Mouse (Mus musculus) lung, postnatal 0 days (tissue): ENCODE measurements around the gene Smn1. TPM values are rescaled to one million over a fixed set of nuclear protein-coding genes. Genes with fewer than 3 reads are reported as not detected.
A peak's percentile ranks its signal among the peaks of the same experiment; 100 is the strongest.
"Not testable (repeated sequence)": the region's sequence is repeated elsewhere in the genome, so short reads cannot be mapped to it uniquely, and the experiment has no call there.

Experiments
- ATAC-seq: fragments of 200-750 bp; cut with Nextera tagmentation; 2 replicates; pipeline ENCODE4 v1.8.0; 2017; ENCODE audit warnings: moderate library complexity
- DNase-seq: peaks from one replicate; pipeline ENCODE4 v3.0.0-alpha.2; 2016; ENCODE audit warnings: low spot score
- H3K27ac ChIP-seq: fragments of 300-500 bp; sonication (generic); 2 replicates; pipeline ENCODE4 v1.5.1; 2014; ENCODE audit warnings: antibody characterized with exemption, mild to moderate bottlenecking, low read length, mixed read lengths
- H3K27me3 ChIP-seq: fragments of 300-500 bp; sonication (generic); replicated peaks from 2 replicates; pipeline ENCODE4 v1.6.1; 2014; ENCODE audit warnings: low read length, mixed read lengths; ENCODE audit not compliant: insufficient read depth
- H3K36me3 ChIP-seq: fragments of 300-500 bp; sonication (generic); 2 replicates; pipeline ENCODE4 v1.6.1; 2014; ENCODE audit warnings: low read length, mixed read lengths; ENCODE audit not compliant: insufficient read depth
- H3K4me1 ChIP-seq: fragments of 300-500 bp; sonication (generic); 2 replicates; pipeline ENCODE4 v1.6.1; 2014; ENCODE audit warnings: antibody characterized with exemption, low read depth, low read length, mixed read lengths; ENCODE audit not compliant: insufficient read depth
- H3K4me2 ChIP-seq: fragments of 300-500 bp; sonication (generic); replicated peaks from 2 replicates; pipeline ENCODE4 v1.6.1; 2014; ENCODE audit warnings: low read depth, mild to moderate bottlenecking, low read length, moderate library complexity, mixed read lengths
- H3K4me3 ChIP-seq: fragments of 300-500 bp; sonication (generic); 2 replicates; pipeline ENCODE4 v1.5.1; 2014; ENCODE audit warnings: low read depth, low read length
- H3K9ac ChIP-seq: fragments of 300-500 bp; sonication (generic); replicated peaks from 2 replicates; pipeline ENCODE4 v1.6.1; 2014; ENCODE audit warnings: low read depth, mild to moderate bottlenecking
- H3K9me3 ChIP-seq: fragments of 300-500 bp; sonication (generic); 2 replicates; pipeline ENCODE4 v1.6.1; 2016; ENCODE audit warnings: low read length, mixed read lengths
- WGBS: fragments of 180-500 bp; shearing (Covaris S2); extraction: QIAGEN DNeasy Blood & Tissue Kit; methylation state at CpG from one replicate; pipeline ENCODE4 v1.1.7; 2014; 5-methylcytosine and 5-hydroxymethylcytosine counted together
- polyA plus RNA-seq: library from polyadenylated mRNA; unstranded; fragments of >200 nt; fragmentation: Nextera tagmentation; extraction: Ambion mirVana; gene quantifications from 2 replicates; pipeline ENCODE4 v1.2.1, GENCODE M21; 2015

The Smn1 gene
- polyA plus RNA-seq, 1 experiment from 2014 or later, result 23.0 TPM

DNA sequence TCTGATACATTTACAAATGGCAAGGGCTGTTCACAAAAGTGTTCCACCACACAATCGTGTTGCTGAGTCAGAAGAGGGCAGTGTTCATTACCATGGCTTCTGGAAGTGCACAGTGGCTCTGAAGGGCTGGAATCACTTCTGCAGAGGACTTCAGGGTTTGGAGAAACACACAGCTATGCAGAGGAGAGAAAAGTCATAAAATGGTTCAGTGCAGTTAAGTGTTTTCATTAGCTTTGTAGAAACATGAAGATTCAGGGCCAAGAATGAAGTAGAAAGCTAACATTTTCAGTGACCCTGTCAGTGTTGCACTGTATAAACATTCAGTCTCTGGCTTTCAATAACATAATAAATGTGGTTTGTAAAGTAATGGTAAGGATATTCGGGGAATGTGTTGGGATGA, 41.7 kb downstream of the Smn1 start:
- not testable (repeated sequence) for H3K4me2 ChIP-seq, H3K9ac ChIP-seq, H3K4me1 ChIP-seq, ATAC-seq, H3K9me3 ChIP-seq, DNase-seq, H3K36me3 ChIP-seq, H3K27ac ChIP-seq, H3K4me3 ChIP-seq, H3K27me3 ChIP-seq
- WGBS, result 60% methylated on average over 2 of the region's 2 CpGs

- not testable (repeated sequence) for ATAC-seq, H3K9ac ChIP-seq, DNase-seq, H3K27ac ChIP-seq, H3K9me3 ChIP-seq, H3K27me3 ChIP-seq, H3K4me3 ChIP-seq, H3K36me3 ChIP-seq, H3K4me1 ChIP-seq, H3K4me2 ChIP-seq
- 56% methylated on average over 3 of the region's 5 CpGs for WGBS
These were observed 49.7 kb downstream of the Smn1 start for GRCm38 (mm10) chr13:100174360-100174759.

GRCm38 (mm10) chr13:100183111-100183510, 58.5 kb downstream of the Smn1 start:
- not testable (repeated sequence) for H3K36me3 ChIP-seq, H3K4me1 ChIP-seq, H3K27me3 ChIP-seq, ATAC-seq, H3K27ac ChIP-seq, H3K4me2 ChIP-seq, H3K4me3 ChIP-seq, H3K9me3 ChIP-seq, H3K9ac ChIP-seq
- DNase-seq, result peak; percentile 22

Other genes with a start within 250 kb of the Smn1 start
- gene Cartpt, start 223.8 kb upstream of the Smn1 start, polyA plus RNA-seq, result 0.27 and 0.64 TPM in 2 replicates
- 23.2 and 23.9 TPM in 2 replicates for gene Mccc2, start 109.2 kb upstream of the Smn1 start, polyA plus RNA-seq
- 22.5 and 30.7 TPM in 2 replicates for gene Bdp1, start 20.8 kb upstream of the Smn1 start, polyA plus RNA-seq
- gene Serf1, start 16.8 kb upstream of the Smn1 start, polyA plus RNA-seq, result 61.6 and 82.2 TPM in 2 replicates
- gene Naip2, start 77.2 kb downstream of the Smn1 start, polyA plus RNA-seq, result 0.84 and 1.3 TPM in 2 replicates
- gene Naip5, start 121.5 kb downstream of the Smn1 start, polyA plus RNA-seq, result 0.67 and 0.81 TPM in 2 replicates
- gene Naip6, start 192.8 kb downstream of the Smn1 start, polyA plus RNA-seq, result 0.19 and 0.38 TPM in 2 replicates